Mouse (Mus musculus) heart, adult 2 months (tissue): ENCODE measurements around the gene Mpp3.
A peak's percentile ranks its signal among the peaks of the same experiment; 100 is the strongest.

Experiments used
- EP300 ChIP-seq: fragments of 200-500 bp; IDR thresholded peaks from 2 replicates; pipeline ENCODE4 v1.6.1; 2011; ENCODE audit warnings: low read depth, low read length, control low read depth; ENCODE audit not compliant: insufficient read depth
- POLR2A ChIP-seq: fragments of 200-500 bp; IDR thresholded peaks from 2 replicates; pipeline ENCODE4 v1.6.1; 2011; ENCODE audit warnings: mild to moderate bottlenecking, low read depth, low read length, control low read depth; ENCODE audit not compliant: insufficient read depth

DNA sequence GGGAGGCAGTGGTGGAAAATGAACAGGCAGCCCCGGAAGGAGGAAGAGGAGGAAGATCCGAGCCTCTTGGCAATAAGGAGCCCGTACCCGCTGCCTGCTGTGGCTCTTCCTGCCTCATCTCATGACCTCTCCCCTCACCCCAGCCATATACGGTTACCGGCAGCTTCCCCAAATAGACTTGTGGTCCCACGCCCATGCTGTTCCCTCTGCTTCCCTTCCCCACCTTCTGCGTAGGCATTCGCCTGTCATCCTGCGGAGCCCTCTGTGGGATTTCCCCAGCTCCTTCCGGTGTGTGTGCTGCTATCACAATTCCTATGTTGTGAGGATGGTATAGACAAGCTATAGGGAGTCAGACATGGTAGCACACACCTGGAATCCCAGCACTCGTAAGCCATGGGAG, 46.4 kb downstream of the Mpp3 start:
- peak; percentile 32 for TF ChIP-seq POLR2A
- peak; percentile 52; the same call in 1 of the 2 replicates for TF ChIP-seq EP300
